Mouse (Mus musculus) erythroblast, embryonic 14.5 days (primary cell): ENCODE data around the gene Gm11032.

Experiments used
- GATA1 ChIP-seq: IDR thresholded peaks from 2 replicates; pipeline ENCODE4 v1.6.1; 2012; ENCODE audit warnings: low read length, inconsistent platforms, mixed read lengths
- TAL1 ChIP-seq: IDR thresholded peaks from 3 replicates; pipeline ENCODE4 v1.6.1; 2012; ENCODE audit warnings: low read length, inconsistent platforms, mixed read lengths

- TF ChIP-seq GATA1 (no peak), TAL1 (no peak)
Measured at GRCm38 (mm10) chr11:4627636-4628035, 7.8 kb downstream of the Gm11032 start.
